Mouse (Mus musculus) Muller cell, postnatal 12 days (primary cell): Measurements from ENCODE around the gene Filip1l.
A peak's percentile ranks its signal among the peaks of the same experiment; 100 is the strongest.
"Not testable (repeated sequence)": the region's sequence is repeated elsewhere in the genome, so short reads cannot be mapped to it uniquely, and the experiment has no call there.

Source experiments
- DNase-seq: peaks from one replicate; pipeline ENCODE4 v3.0.0-alpha.2; 2015; ENCODE audit errors: inconsistent ontology term

Filip1l gene

GRCm38 (mm10) chr16:57353932-57354331, 1.0 kb downstream of the Filip1l start:
- no peak for DNase-seq

DNA sequence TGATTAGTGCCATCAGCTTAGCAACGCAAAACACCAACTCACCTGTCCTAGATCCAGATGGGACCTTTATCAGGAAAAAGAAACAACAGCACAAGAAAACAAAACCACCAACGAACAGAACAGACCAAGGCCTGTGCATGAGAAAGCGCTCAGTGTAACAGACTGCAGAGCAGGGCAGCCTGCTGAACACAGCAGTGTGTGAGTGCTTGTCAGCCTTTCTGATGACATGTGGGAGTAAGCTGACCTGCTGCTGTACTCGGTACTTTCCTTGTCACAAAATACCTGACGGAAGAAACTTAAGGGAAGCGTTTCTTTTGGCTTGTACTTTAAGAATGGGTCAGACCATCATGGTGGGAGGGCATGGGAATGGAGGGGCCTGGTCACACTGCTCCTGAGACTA, 3.6 kb downstream of the Filip1l start:
- no peak for DNase-seq

DNA sequence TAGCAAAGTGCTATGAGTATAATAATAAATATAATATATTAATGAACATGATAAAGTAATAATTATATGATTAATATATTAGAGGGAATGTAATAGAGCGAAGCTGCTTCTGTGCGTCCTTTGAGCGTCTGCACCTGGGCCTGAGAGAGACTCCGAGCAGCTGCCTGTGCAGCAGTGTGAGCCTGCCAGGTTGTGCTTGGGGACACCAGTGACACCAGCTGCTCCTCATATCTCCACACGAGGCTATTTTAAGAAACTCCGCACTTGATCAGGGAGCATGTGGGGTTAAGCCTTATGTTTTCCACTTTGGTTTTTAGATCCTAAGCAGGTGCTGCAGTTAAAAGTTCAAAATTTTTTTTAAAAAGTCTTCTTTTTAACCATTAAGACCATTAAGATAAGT, 4.1 kb downstream of the Filip1l start:
- no peak for DNase-seq

DNA sequence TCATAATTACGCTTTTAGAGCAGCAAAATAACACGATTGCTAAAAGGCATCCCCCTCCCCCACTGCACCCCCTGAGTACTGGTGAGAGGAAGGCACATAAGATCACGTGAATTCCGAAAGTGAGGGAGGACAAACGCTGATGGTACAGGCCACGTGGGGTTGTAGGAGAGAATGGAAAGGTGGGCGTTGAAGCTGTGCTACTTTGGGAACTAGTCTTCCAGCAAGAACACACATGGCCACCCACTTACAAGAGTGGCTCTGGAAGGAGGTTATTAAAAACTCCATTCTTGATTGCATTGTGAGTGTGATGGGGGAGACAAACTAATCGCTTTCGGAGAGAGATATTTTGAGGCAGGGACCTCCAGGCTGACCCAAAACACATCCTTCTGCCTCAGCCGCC, 6.4 kb downstream of the Filip1l start:
- no peak for DNase-seq

DNA sequence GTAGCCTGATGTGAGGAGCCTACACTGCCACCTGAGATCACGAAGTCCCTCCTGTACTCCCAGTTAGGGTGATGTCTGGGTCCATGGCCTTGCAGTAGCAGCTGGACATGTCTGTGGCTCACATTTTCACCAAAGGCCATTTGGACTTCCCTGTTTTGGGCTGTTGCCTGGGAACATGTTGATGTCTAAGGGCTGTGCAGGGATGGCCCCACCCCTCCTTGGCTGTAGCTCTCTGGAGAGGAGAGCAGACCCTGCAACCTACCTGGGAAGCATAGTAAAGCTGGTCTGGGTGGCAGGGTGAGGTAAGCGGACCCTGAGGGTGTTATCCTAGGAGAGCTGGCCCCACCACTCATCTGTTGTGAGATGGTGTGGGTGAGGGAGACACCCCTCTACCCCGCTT, 7.9 kb downstream of the Filip1l start:
- no peak for DNase-seq

GRCm38 (mm10) chr16:57362679-57363401, 9.9 kb downstream of the Filip1l start:
- peak; percentile 35 for DNase-seq

DNA sequence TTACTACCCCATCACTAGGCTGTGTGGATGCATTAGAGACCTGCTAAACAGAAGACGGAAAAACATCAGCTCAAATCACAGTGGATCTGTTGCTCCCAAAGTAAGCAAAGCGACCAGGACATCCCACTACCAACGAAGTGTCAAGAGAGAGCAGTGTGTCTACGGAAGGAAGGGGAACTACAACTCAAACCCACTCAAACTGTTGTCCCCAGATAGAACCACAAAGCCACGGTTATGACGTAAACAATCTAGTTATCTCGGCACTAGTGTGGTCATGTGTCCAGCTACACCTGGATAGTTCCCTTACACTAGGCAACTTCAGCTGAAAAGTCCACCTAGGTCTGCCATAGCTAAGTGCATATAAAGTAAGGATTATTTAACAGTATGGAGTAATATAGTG, 11.6 kb downstream of the Filip1l start:
- DNase-seq: no peak

DNA sequence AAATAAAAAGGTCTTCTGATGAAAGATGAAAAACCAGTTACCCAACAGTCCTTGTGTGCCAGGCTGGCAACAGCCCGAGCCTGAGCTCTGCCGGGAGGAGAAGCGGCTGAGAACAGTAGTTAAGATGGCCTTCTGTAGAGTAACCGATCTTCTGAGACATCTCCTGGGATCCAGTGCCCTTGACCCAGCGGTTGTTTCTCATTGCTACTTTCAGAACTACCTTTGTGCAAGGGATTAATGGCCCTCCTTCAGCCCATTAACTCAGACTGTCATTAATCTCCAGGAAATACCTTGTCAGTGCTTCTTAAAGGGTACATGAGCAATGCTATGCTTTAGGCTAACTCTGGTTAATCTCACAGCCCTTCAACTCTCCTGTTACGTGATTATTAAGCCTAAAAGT, 13.2 kb downstream of the Filip1l start:
- DNase-seq: no peak

DNA sequence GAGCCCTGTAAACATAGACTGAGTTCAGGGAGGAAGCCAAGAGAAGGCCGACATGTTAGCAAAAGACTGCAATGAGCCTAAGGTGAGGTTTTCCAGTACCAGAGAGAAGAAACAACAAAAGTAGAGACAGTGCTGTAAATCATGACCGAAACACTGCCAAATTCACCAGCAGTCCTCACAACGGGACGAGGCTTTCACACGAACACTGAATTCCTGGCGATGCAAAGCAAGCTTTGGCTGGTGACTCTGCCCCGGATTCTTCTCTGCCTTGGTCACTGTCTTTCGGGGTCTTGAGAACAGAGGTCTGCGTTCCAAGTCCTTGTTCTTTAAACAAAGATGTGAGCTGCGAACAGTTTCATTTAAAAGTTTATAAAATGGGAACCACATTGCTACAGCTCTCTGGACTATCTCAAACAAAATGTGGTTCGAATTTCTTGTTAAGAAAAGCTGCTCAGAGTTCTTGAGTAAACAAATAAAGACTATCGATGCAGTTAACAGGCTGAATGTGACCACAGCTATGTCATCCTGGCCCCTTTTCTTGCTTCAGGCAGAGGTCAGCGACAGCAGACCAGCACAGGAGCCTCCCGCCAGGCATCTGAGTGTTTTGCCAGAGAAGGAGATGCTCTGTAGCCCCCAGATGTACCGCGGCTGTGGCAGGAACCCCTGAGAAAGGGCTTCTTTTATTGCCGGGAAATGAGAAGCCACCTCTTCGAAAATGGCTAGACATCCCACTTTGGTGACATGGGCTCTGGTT, 14.2 kb downstream of the Filip1l start:
- DNase-seq: peak; percentile 60

- DNase-seq: no peak
These were observed 17.1 kb downstream of the Filip1l start for GRCm38 (mm10) chr16:57369846-57370496.

GRCm38 (mm10) chr16:57372156-57372555, 19.3 kb downstream of the Filip1l start:
- DNase-seq: no peak

- DNase-seq: no peak
These were observed 22.4 kb downstream of the Filip1l start for GRCm38 (mm10) chr16:57375248-57375837.

DNA sequence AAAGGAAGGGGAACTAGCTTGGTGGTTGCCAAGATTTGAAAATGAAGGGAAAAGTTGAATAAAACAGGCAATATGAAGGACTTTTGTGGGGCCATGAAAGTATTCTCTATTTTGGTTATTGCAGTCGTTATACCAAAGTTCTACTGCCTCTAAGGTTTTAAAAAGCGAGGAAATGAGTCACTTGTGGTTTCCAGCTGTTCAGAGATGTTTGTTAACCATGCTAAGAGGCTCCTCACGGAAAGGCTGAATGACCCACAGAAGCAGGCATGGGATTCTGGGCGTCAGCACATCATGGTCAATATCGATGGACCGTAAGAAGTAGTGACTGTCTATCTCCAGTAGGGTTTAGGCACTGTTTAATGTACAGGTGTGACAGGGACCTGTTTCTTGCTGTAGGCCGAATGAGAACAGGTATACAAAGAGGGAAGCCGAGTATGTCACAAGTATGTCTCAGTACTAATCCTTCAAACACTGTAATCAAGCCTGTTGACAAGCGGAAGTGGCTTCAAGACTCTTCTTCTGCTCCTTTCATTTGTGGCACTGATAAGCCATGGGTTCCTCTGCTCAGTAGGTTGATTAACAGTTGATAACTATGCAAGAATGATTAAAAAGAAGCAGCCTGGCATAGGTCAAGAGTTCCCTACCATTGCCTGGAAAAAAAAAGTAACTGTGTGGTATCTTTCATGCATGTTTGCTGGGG, 25.9 kb downstream of the Filip1l start:
- no peak for DNase-seq

GRCm38 (mm10) chr16:57383266-57383971, 30.5 kb downstream of the Filip1l start:
- no peak for DNase-seq

DNA sequence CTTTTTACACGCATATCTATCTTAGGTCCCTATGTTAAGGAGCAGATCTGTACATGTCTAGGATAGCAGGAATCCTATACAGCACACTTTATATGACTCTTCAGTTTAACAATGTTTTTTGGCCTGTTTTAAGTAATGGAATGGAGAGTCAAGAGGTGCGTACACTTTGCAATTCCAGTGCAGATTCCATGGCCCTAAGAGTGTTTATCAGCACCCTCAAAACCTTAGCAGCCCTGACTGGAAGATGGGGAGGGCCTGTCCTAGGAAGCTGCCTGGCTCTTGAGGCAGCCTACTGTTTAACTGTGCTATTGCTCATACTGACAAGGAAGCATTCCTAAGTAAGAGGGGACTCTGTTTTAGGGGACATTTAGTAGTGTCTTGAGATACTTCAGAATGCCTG, 31.4 kb downstream of the Filip1l start:
- no peak for DNase-seq

DNA sequence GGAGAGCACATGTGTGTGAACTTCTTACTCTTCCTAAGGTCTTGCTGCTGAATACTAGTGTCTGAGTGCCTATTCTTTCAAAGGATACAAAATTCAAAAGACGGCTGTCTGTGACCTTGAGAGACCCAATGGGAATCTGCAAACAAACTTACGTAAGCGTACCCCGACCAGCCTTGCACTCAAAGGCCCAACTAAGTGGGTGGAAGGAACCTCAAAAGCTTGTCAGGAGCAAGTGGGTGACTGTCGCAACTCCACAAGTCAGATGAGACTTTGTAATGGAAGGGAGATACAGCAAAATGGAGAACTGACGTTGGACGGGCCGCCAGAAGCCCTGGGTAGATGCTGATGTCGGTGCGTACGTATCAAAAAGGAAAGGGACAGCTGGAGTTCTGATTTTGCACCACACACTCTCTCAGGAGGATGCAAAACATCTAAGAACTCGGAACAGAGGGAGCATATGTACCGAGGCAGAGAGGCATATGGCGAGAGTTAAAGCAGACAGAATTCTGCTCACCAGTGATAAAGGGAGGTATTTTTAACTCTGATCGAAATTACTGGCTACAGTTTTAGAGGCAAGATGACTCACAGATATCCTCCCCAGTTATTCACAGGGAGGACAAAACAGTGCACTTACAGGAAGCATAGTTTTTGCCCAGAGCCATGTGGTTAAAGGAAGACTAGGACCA, 36.8 kb downstream of the Filip1l start:
- DNase-seq: no peak

- not testable (repeated sequence) for DNase-seq
These were observed 38.3 kb downstream of the Filip1l start for GRCm38 (mm10) chr16:57391171-57391570.

DNA sequence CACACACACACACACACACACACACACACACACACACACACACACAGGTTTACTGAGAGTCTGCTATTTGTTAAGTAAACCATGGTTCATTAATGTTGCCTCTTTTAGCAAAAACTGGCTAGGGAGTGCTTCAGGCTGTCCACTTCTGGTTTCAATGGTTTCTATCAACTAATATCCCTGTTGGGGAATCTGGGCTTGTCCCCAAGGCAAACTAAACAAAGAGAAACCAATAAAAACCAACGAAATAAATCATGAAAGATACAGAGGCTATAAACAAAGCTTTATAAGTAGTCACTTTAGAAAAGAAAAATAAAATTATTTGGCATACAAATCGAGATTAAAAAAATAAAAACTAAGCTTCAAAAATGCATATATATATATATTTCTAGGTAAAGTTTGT, 39.6 kb downstream of the Filip1l start:
- no peak for DNase-seq

DNA sequence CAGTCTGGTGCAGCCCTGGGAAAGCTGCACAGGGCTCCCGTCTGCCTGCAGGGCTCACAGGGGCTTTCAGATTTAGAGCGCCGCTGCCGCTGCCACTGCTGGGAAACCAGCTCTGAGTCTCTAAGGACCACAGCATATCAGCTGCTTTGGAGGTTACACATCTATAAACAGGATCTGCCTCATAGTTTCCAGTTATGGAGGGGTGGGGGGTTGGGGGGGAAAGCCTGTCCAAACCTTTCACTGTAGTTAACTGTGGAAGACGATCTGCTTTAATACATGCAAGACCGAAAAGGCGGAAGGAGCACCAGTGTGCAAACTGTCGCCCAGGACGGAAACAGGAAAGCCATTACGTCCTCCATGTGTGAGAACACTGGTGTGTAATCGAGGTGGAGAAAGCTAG, 40.3 kb downstream of the Filip1l start:
- DNase-seq: peak; percentile 31

DNA sequence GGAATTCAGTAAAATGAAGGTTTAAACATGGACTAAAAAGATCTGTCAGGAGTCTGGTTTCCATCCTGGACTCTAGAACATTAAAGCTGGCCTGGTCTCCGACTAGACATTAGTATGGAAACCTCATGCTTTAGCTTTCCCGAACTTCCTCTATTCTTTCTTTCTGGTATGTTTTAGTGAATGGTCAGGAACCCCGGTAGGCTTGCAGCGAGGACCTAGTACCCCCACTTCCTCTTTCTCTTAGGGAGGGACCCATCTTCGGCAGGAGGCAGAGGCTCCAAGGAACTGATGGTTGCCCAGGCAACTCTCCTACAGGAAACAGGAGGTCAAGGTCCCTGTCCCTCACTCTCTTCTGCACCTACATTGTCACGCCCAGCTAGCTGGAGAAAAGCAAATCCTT, 43.4 kb downstream of the Filip1l start:
- no peak for DNase-seq

DNA sequence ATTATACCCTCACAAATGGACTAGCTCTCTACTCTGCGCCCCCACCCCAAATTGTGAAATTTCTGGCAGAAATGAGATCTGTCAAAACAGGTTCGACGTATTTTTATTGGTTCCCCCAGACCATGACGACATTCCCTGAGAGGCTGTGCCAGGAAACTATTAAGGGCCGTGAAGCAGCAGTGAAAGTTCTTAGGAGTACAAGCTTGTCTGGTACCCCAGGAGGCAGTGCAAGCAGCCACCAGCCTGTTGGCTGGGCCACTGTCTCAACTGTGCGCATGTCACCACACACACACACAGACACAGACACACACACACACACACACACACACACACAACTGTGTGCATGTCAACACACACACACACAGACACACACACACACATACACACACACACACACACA, 45.0 kb downstream of the Filip1l start:
- DNase-seq: no peak
